Mouse (Mus musculus): ENCODE results near the gene Krtap28-10.

DNA sequence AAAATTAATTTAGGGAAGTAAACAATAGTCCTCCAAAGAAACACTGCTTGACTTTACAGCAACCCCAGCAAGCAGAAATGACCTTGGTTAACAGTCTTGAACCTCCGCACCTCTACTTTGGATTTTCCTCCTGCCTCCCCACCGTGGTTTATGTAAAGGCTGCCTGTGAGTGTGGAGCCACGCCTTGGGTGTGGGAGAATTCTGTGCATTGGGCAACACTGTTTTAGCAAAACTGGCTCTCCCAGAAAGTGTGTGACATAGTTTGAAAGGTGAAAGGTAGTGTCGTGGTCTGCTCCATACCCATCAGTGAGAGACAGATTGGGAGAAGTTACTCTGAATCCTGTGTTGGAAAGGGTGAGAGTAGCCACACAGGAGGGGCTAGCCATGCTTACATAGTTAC is 3.2 kb downstream of the Krtap28-10 start:
- TF ChIP-seq CTCF (conservative IDR thresholded peaks at IDR 0.05; ENCODE audit: insufficient read depth, insufficient read length, low read depth, low read length) = no peak
- no peak for TF ChIP-seq POLR2A (IDR thresholded peaks at IDR 0.05; ENCODE audit: low read depth, low read length)

All from kidney, adult 2 months (tissue).